Mouse (Mus musculus): ENCODE results near the gene Emc4. TPM values are rescaled to one million over a fixed set of nuclear protein-coding genes. Genes with fewer than 3 reads are reported as not detected.

Gene Emc4
- total and polyA plus RNA-seq, 3 experiments = 63.6 to 82.1 (median 68.4) TPM

DNA sequence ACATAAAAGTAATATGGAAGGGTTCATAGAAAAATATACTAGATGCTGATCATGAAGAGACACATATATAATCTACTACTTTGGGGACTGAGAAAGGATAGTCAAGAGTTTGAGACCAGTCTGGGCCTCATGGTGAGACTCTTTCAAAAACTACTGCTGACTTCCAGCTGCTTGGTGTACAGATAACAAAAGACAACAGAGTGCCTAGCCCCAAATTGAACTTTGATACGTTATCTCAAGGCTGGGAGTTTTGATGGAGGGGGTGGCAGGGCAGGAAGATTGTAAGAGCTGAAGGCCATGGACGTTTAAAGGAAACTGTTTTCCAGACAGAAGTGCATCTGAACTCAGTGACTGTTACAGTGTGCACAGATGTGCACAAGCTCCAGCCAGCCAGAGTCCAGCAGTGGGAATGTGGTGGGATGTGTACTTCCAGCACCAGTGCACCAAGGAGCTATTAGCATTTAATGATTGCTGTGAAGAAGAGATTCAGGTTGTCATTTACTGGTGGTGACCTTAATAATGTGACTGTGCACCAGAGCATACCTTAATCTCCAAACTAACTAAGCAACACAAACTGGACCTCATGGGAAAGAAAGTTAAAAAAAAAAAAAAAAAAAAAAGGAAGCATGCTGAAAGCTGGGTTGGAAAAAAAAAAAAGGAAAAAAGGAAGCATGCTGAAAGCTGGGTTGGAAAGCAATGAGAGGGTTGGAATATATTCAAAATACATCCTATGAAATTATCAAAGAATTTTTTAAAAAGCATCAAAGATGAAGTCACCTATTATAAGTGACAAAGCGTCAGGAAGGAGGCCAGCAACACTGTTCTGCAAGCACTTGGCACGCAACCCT lies 35.6 kb downstream of the Emc4 start:
- Histone ChIP-seq H3K27ac (no peak overlapping the region), H3K36me3 (ENCODE audit: control insufficient read depth, insufficient read depth, low read length) (no peaks in the 10 kb centered on the region), H3K4me1 (ENCODE audit: control insufficient read depth, insufficient read depth, low read length) (no peaks in the 10 kb centered on the region; the same call in 1 of the 2 replicates), H3K27me3 (ENCODE audit: control insufficient read depth, insufficient read depth, low read length) (no peaks in the 10 kb centered on the region), H3K4me3 (no peak overlapping the region), H3K9ac (ENCODE audit: low read depth, low read length) (no peak overlapping the region), H3K79me2 (replicated peaks; ENCODE audit: control insufficient read depth, insufficient read depth, low read length) (no peaks in the 10 kb centered on the region)
- WGBS = 57% methylated on average over 4 of the region's 4 CpGs
- TF ChIP-seq POLR2A (IDR thresholded peaks at IDR 0.05; ENCODE audit: insufficient read depth, low read depth, low read length) (no peak), EP300 (IDR thresholded peaks at IDR 0.05; ENCODE audit: insufficient read depth, low read depth, low read length) (no peak), CTCF (IDR thresholded peaks at IDR 0.05) (no peak)
- DNase-seq = no peak
- intact Hi-C loops (cut with DNase I) = no loop called here

DNA sequence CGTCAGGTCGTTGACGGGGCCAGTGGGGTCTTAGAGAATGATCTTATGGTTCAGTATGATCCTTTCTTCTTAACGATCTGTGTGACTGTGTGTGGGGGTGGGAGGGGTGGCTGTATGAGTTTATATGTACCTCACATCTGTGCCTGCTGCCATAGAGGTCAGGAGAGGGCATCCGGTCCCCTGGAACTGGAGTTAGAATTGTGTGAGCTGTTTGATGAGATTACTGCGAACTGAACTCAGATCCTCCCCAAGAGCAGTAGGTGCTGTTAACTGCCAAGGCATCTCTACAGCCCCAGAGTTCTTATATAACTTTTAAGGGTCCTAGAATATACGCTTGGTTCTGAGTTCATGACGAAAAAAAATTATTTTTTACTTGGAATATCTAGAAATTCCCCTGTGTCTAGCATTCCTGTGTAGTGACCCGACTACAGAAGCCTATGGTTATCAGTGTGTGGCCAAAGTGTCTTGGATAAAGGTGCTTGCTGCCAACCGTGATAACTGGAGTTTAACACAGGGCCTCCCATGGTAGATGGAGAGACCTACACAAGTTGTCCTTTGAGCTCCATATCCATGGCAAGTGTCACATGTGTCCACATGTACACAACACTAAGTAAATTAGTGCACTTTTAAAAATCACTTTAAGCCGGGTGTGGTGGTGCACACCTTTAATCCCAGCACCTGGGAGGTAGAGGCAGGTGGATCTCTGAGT lies 39.6 kb downstream of the Emc4 start:
- no peaks in the 10 kb centered on the region for H3K79me2 ChIP-seq (replicated peaks; ENCODE audit: control insufficient read depth, insufficient read depth, low read length)
- intact Hi-C loops (cut with DNase I) = no loop called here
- no peak for DNase-seq
- H3K4me3 ChIP-seq = no peak overlapping the region
- no peaks in the 10 kb centered on the region for H3K27me3 ChIP-seq (ENCODE audit: control insufficient read depth, insufficient read depth, low read length)
- WGBS = 80% methylated on average over 11 of the region's 11 CpGs
- no peak overlapping the region for H3K9ac ChIP-seq (ENCODE audit: low read depth, low read length)
- TF ChIP-seq POLR2A (IDR thresholded peaks at IDR 0.05; ENCODE audit: insufficient read depth, low read depth, low read length) (no peak), EP300 (IDR thresholded peaks at IDR 0.05; ENCODE audit: insufficient read depth, low read depth, low read length) (no peak), CTCF (IDR thresholded peaks at IDR 0.05) (no peak)
- H3K36me3 ChIP-seq (ENCODE audit: control insufficient read depth, insufficient read depth, low read length) = no peaks in the 10 kb centered on the region
- H3K27ac ChIP-seq = no peak overlapping the region
- H3K4me1 ChIP-seq (ENCODE audit: control insufficient read depth, insufficient read depth, low read length) = no peaks in the 10 kb centered on the region; the same call in 1 of the 2 replicates

DNA sequence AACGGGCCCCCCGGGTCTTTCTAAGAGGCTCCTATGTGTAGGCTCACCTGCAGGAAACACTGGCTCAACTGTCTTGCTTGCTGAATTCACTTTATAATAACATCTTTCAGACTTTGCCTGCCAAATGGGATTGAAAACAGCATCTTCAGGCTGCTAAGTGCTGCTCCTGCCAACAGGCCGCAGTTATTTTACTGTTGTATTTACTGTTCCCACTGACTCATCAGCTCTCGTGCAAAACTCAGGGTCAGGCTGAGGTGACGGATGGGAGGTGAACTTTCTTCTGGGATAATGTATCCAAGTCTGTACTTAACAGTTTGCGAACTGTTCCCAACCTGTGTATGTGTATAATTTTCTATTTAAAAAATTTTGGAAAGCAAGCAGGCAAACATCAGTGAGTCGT lies 48.9 kb downstream of the Emc4 start:
- no peak overlapping the region for H3K4me3 ChIP-seq
- 66% methylated on average over 7 of the region's 7 CpGs for WGBS
- no peak overlapping the region for H3K27ac ChIP-seq
- H3K27me3 ChIP-seq (ENCODE audit: control insufficient read depth, insufficient read depth, low read length) = no peaks in the 10 kb centered on the region
- intact Hi-C loops (cut with DNase I) = no loop called here
- H3K4me1 ChIP-seq (ENCODE audit: control insufficient read depth, insufficient read depth, low read length) = no peaks in the 10 kb centered on the region
- H3K79me2 ChIP-seq (replicated peaks; ENCODE audit: control insufficient read depth, insufficient read depth, low read length) = no peaks in the 10 kb centered on the region
- no peak overlapping the region for H3K9ac ChIP-seq (ENCODE audit: low read depth, low read length)
- no peaks in the 10 kb centered on the region for H3K36me3 ChIP-seq (ENCODE audit: control insufficient read depth, insufficient read depth, low read length)
- DNase-seq = no peak
- TF ChIP-seq CTCF (IDR thresholded peaks at IDR 0.05) (no peak), EP300 (IDR thresholded peaks at IDR 0.05; ENCODE audit: insufficient read depth, low read depth, low read length) (no peak), POLR2A (IDR thresholded peaks at IDR 0.05; ENCODE audit: insufficient read depth, low read depth, low read length) (no peak)

DNA sequence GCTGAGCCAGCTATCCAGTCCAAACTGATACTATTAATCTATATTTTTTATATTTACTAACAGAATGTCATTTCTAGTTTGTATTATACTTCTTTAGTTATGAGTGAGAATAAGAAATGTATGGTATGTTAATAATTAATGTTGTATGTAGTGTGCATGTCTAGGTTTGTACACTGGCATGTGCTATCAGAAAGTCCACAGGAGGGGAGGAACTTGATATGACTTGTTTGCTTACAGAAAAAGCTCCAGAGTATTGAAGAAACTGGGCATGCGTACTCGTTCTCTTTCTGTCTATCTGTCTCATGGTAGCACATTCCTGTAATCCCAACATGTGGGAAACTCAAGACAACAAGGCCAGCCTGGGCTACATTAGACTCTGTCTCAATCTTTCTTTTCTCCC lies 49.6 kb downstream of the Emc4 start:
- DNase-seq = no peak
- Histone ChIP-seq H3K9ac (ENCODE audit: low read depth, low read length) (no peak overlapping the region), H3K4me1 (ENCODE audit: control insufficient read depth, insufficient read depth, low read length) (no peaks in the 10 kb centered on the region), H3K79me2 (replicated peaks; ENCODE audit: control insufficient read depth, insufficient read depth, low read length) (no peaks in the 10 kb centered on the region), H3K4me3 (no peak overlapping the region), H3K27ac (no peak overlapping the region), H3K27me3 (ENCODE audit: control insufficient read depth, insufficient read depth, low read length) (no peaks in the 10 kb centered on the region), H3K36me3 (ENCODE audit: control insufficient read depth, insufficient read depth, low read length) (no peaks in the 10 kb centered on the region)
- intact Hi-C loops (cut with DNase I) = no loop called here
- WGBS = 65% methylated on average over 2 of the region's 2 CpGs
- TF ChIP-seq POLR2A (IDR thresholded peaks at IDR 0.05; ENCODE audit: insufficient read depth, low read depth, low read length) (no peak), CTCF (IDR thresholded peaks at IDR 0.05) (no peak), EP300 (IDR thresholded peaks at IDR 0.05; ENCODE audit: insufficient read depth, low read depth, low read length) (no peak)

DNA sequence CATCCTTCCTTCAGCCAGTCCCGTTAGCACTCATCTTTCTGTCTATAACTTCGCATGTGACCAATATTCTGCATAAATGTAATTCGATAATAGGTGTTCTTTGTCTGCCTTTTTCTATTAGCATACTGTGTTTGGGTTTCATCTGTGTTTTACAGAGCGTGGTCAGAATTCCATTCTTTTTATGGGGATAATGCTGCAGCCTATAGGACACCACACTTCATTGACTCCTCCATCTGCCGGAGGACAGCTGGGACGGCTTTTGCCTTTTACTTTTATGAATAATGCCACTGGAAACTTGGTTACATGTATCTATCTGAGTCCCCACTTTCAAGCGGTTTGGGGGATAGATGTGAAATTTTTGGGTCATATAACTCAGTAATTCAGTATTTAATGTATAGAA lies 52.2 kb downstream of the Emc4 start:
- Histone ChIP-seq H3K9ac (ENCODE audit: low read depth, low read length) (no peak overlapping the region), H3K4me1 (ENCODE audit: control insufficient read depth, insufficient read depth, low read length) (no peaks in the 10 kb centered on the region), H3K79me2 (replicated peaks; ENCODE audit: control insufficient read depth, insufficient read depth, low read length) (no peaks in the 10 kb centered on the region), H3K36me3 (ENCODE audit: control insufficient read depth, insufficient read depth, low read length) (no peaks in the 10 kb centered on the region), H3K4me3 (no peak overlapping the region), H3K27me3 (ENCODE audit: control insufficient read depth, insufficient read depth, low read length) (no peaks in the 10 kb centered on the region), H3K27ac (no peak overlapping the region)
- 94% methylated on average over 7 of the region's 7 CpGs for WGBS
- DNase-seq = no peak
- intact Hi-C loops (cut with DNase I) = no loop called here
- TF ChIP-seq EP300 (IDR thresholded peaks at IDR 0.05; ENCODE audit: insufficient read depth, low read depth, low read length) (no peak), CTCF (IDR thresholded peaks at IDR 0.05) (no peak), POLR2A (IDR thresholded peaks at IDR 0.05; ENCODE audit: insufficient read depth, low read depth, low read length) (no peak)

Other genes with a start within 250 kb of the Emc4 start
- not detected for gene Olfr1316, start 233.1 kb downstream of the Emc4 start, total RNA-seq (2021)
- gene Olfr1316, start 233.1 kb downstream of the Emc4 start, polyA plus RNA-seq (2012; rRNA removed) = not detected in 2 replicates
- not detected for gene Olfr1317, start 227.7 kb downstream of the Emc4 start, total RNA-seq (2021)
- not detected in 2 replicates for gene Olfr1317, start 227.7 kb downstream of the Emc4 start, polyA plus RNA-seq (2012; rRNA removed)
- gene Olfr1318, start 213.8 kb downstream of the Emc4 start, total RNA-seq (2021) = not detected
- gene Olfr1318, start 213.8 kb downstream of the Emc4 start, polyA plus RNA-seq (2012; rRNA removed) = not detected in 2 replicates
- 1 to 10 TPM; 2.3 TPM for gene Lpcat4, start 128.6 kb downstream of the Emc4 start, total RNA-seq (2021)
- 6.3 and 11.4 TPM in 2 replicates for gene Lpcat4, start 128.6 kb downstream of the Emc4 start, polyA plus RNA-seq (2012; rRNA removed)
- not detected for gene Nutm1, start 108.7 kb downstream of the Emc4 start, total RNA-seq (2021)
- gene Nutm1, start 108.7 kb downstream of the Emc4 start, polyA plus RNA-seq (2012; rRNA removed) = not detected in 2 replicates
- 10 to 100 TPM; 61.8 to 65.4 TPM for gene Nop10, start 106.1 kb downstream of the Emc4 start, total RNA-seq (2021)
- gene Nop10, start 106.1 kb downstream of the Emc4 start, polyA plus RNA-seq (2012; rRNA removed) = 89.0 and 113 TPM in 2 replicates
- 10 to 100 TPM; 31.1 to 32.9 TPM for gene Slc12a6, start 102.2 kb downstream of the Emc4 start, total RNA-seq (2021)
- gene Slc12a6, start 102.2 kb downstream of the Emc4 start, polyA plus RNA-seq (2012; rRNA removed) = 23.2 and 44.3 TPM in 2 replicates
- gene Gm21985, start 101.7 kb downstream of the Emc4 start, total RNA-seq (2021) = 1 to 10 TPM in 1 of 2 experiments, under 1 TPM in 1; 0.42 to 1.1 TPM
- gene Gm21985, start 101.7 kb downstream of the Emc4 start, polyA plus RNA-seq (2012; rRNA removed) = not detected in 2 replicates
- gene Katnbl1, start 11.2 kb upstream of the Emc4 start, total RNA-seq (2021) = 1 to 10 TPM; 3.9 to 4.4 TPM
- gene Katnbl1, start 11.2 kb upstream of the Emc4 start, polyA plus RNA-seq (2012; rRNA removed) = 1.2 and 2.7 TPM in 2 replicates
- gene Emc7, start 87.0 kb upstream of the Emc4 start, total RNA-seq (2021) = 10 to 100 TPM; 14.3 to 17.7 TPM
- gene Emc7, start 87.0 kb upstream of the Emc4 start, polyA plus RNA-seq (2012; rRNA removed) = 6.6 and 11.7 TPM in 2 replicates
- gene Chrm5, start 112.7 kb upstream of the Emc4 start, total RNA-seq (2021) = not detected
- gene Chrm5, start 112.7 kb upstream of the Emc4 start, polyA plus RNA-seq (2012; rRNA removed) = not detected in 2 replicates
- gene Aven, start 124.9 kb upstream of the Emc4 start, total RNA-seq (2021) = 10 to 100 TPM; 16.9 to 18.4 TPM
- 5.8 and 10.5 TPM in 2 replicates for gene Aven, start 124.9 kb upstream of the Emc4 start, polyA plus RNA-seq (2012; rRNA removed)

Data from heart, adult 2 months (tissue).